Mouse (Mus musculus): ENCODE measurements at regions not wholly inside any gene's neighbourhood (a gene's known extent, or its start where the extent isn't known, plus 50 kb on each side); places are given as distances from the start of the nearest gene placed in this dataset.

DNA sequence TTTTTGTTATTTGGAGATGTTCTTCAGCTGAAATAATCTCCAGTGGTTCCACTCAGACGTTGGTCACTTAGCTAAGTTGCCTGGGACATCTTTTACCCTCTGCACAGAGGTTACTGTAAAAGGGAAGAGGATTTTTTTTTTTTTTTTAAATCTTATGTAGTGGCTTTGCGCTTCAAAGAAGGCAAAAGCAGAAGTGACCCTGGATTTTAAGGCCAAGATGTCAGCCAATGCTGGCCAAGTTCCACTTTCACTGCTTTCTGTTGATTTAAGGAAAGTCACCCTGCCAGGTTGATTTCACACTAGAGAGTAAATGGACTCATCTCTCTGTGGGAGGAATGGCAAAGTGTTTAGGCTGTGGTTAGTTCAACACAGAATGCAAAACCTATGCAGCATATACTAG lies 58.4 kb upstream of the Ptger4 start:
- Histone ChIP-seq H3K4me2 (replicated peaks; ENCODE audit: low read depth, low read length, severe bottlenecking) (no peak overlapping the region), H3K4me3 (replicated peaks; ENCODE audit: low read length) (no peak overlapping the region), H3K36me3 (ENCODE audit: control insufficient read depth, insufficient read depth, low read length) (no peaks in the 10 kb centered on the region), H3K9me3 (ENCODE audit: control insufficient read depth, low read length) (no peaks in the 10 kb centered on the region), H3K9ac (ENCODE audit: low read depth, low read length, severe bottlenecking) (no peak overlapping the region), H3K27me3 (ENCODE audit: control insufficient read depth, insufficient read depth, low read length) (no peaks in the 10 kb centered on the region), H3K4me1 (ENCODE audit: control insufficient read depth, insufficient read depth, low read length) (no peaks in the 10 kb centered on the region), H3K27ac (replicated peaks; ENCODE audit: low read depth, low read length) (no peak overlapping the region)
- 66% methylated on average over 2 of the region's 2 CpGs for WGBS
- no peak for TF ChIP-seq POLR2A (IDR thresholded peaks at IDR 0.05; ENCODE audit: borderline replicate concordance, extremely low read depth, insufficient read depth, insufficient read length)
- DNase-seq (ENCODE audit: low spot score) (no peak), ATAC-seq (ENCODE audit: low FRiP score, low read depth) (no peak)

- no peaks in the 10 kb centered on the region for H3K27me3 ChIP-seq (ENCODE audit: control insufficient read depth, insufficient read depth, low read length)
- WGBS: 15% methylated on average over 1 of the region's 1 CpGs
- peaks cover 4% of the 10 kb centered on the region; the same call in 1 of the 2 replicates for H3K9me3 ChIP-seq (ENCODE audit: control insufficient read depth, low read length)
- no peak overlapping the region for H3K4me3 ChIP-seq (replicated peaks; ENCODE audit: low read length)
- no peak for ATAC-seq (ENCODE audit: low FRiP score, low read depth)
- H3K4me2 ChIP-seq (replicated peaks; ENCODE audit: low read depth, low read length, severe bottlenecking): no peak overlapping the region
- no peaks in the 10 kb centered on the region for H3K4me1 ChIP-seq (ENCODE audit: control insufficient read depth, insufficient read depth, low read length)
- no peak overlapping the region for H3K27ac ChIP-seq (replicated peaks; ENCODE audit: low read depth, low read length)
- no peaks in the 10 kb centered on the region for H3K36me3 ChIP-seq (ENCODE audit: control insufficient read depth, insufficient read depth, low read length)
- TF ChIP-seq POLR2A (IDR thresholded peaks at IDR 0.05; ENCODE audit: borderline replicate concordance, extremely low read depth, insufficient read depth, insufficient read length): no peak
- no peak for DNase-seq (ENCODE audit: low spot score)
- no peak overlapping the region for H3K9ac ChIP-seq (ENCODE audit: low read depth, low read length, severe bottlenecking)
Observed at GRCm38 (mm10) chr15:5299807-5300206, 55.8 kb upstream of the Ptger4 start.

GRCm38 (mm10) chr15:5296949-5297348 lies 53.0 kb upstream of the Ptger4 start:
- no peak overlapping the region for H3K27ac ChIP-seq (replicated peaks; ENCODE audit: low read depth, low read length)
- DNase-seq (ENCODE audit: low spot score) (no peak), ATAC-seq (ENCODE audit: low FRiP score, low read depth) (no peak)
- H3K4me1 ChIP-seq (ENCODE audit: control insufficient read depth, insufficient read depth, low read length): no peaks in the 10 kb centered on the region
- no peak overlapping the region for H3K4me3 ChIP-seq (replicated peaks; ENCODE audit: low read length)
- 90% methylated on average over 2 of the region's 2 CpGs for WGBS
- H3K36me3 ChIP-seq (ENCODE audit: control insufficient read depth, insufficient read depth, low read length): no peaks in the 10 kb centered on the region
- no peak for TF ChIP-seq POLR2A (IDR thresholded peaks at IDR 0.05; ENCODE audit: borderline replicate concordance, extremely low read depth, insufficient read depth, insufficient read length)
- H3K9me3 ChIP-seq (ENCODE audit: control insufficient read depth, low read length): peaks cover 4% of the 10 kb centered on the region; the same call in 1 of the 2 replicates
- no peak overlapping the region for H3K9ac ChIP-seq (ENCODE audit: low read depth, low read length, severe bottlenecking)
- no peak overlapping the region for H3K4me2 ChIP-seq (replicated peaks; ENCODE audit: low read depth, low read length, severe bottlenecking)
- no peaks in the 10 kb centered on the region for H3K27me3 ChIP-seq (ENCODE audit: control insufficient read depth, insufficient read depth, low read length)
